Mouse (Mus musculus): ENCODE measurements around the gene 1700092M07Rik.

Gene 1700092M07Rik

GRCm38 (mm10) chr19:8738911-8739310, 1.6 kb upstream of the 1700092M07Rik start:
- in situ Hi-C loops (cut with MboI, MseI), result no loop called here

DNA sequence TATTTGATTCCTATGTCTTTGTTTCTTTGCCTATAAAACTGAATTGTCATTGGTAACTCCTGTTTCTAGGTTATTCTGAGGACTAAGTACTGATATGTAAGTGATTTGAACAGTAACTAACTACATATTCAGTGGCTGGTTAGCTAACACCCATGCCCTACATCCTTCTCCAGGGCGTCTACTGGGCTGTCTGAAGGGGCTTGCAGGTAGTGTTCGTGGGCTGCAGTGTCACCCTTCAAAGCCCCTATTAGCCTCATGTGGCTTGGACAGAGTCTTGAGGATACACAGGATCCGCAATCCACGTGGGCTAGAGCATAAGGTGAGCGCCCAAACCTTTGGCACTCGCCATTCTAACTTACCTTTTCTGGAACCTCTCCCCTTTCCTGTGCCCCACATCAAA, 872 bp upstream of the 1700092M07Rik start:
- in situ Hi-C loops (cut with MboI, MseI), result no loop called here

DNA sequence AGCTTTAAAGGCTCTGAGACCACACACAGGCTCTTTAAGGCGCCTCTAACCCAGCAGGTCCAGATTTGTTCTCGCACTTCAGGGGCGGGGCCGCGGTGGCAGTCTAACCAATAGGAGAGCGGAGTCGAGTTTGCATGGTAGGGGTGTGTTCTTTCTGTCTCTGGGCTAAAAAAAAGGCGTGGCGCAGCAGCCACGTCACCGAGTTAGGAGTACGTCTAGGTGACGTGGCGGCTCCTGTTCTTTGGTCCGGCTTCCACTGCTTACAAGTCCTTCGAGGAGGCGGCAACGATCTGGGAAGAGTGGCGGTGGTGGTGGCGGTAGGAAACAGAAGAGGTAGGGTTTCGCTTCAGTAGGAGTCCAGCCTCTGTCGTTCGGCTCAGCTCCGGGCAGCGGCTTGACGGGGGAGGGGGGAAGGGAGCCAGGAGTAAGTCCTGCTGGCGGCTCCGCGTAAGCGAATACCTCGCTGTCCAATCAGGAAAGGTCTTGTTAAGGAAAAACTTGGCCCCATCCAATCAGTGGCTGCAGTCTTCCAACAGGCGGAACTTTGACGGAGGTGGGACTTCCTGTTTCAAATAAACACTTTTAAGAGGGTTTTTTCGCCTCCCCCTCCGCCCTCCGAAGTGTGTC, 838 bp downstream of the 1700092M07Rik start, which contains the start of gene Stx5a:
Gene Stx5a, plus strand, starts transcription at position 171 of the 627 bp plus-strand sequence.
- in situ Hi-C loops (cut with MboI, MseI), result no loop called here

- in situ Hi-C loops (cut with MboI, MseI), result no loop called here
Measured at GRCm38 (mm10) chr19:8742176-8742575, 1.7 kb downstream of the 1700092M07Rik start.

DNA sequence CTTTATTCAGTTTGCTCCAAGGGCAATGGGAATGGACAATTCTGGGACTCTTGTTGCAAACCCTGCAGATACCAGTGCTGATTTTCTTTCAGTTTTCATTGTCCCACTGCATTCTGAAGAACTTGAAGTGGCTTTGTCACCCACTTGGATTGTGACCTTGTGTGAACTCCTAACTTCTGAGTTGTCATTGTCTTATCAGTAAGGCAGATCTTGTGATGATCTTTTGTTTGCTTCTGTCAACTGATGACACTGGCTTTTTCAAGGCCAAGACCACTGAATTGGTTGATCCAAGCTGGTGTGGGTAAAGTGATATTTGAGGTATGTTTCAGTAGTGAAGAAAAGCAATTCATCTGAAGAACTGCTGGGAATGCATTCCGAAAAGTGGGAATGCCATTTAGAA, 4.9 kb downstream of the 1700092M07Rik start:
- in situ Hi-C loops (cut with MboI, MseI), result loop anchor here in 1 of 2 experiments (5.0 kb wide), 1 partner anchor 67 kb away; no protein-coding TSS in a partner anchor

- in situ Hi-C loops (cut with MboI, MseI), result loop anchor here in 1 of 2 experiments (5.0 kb wide), 1 partner anchor 65 kb away; no protein-coding TSS in a partner anchor
Measured at GRCm38 (mm10) chr19:8747368-8747767, 6.8 kb downstream of the 1700092M07Rik start.

GRCm38 (mm10) chr19:8755652-8756051, 15.1 kb downstream of the 1700092M07Rik start:
- in situ Hi-C loops (cut with MboI, MseI), result no loop called here

DNA sequence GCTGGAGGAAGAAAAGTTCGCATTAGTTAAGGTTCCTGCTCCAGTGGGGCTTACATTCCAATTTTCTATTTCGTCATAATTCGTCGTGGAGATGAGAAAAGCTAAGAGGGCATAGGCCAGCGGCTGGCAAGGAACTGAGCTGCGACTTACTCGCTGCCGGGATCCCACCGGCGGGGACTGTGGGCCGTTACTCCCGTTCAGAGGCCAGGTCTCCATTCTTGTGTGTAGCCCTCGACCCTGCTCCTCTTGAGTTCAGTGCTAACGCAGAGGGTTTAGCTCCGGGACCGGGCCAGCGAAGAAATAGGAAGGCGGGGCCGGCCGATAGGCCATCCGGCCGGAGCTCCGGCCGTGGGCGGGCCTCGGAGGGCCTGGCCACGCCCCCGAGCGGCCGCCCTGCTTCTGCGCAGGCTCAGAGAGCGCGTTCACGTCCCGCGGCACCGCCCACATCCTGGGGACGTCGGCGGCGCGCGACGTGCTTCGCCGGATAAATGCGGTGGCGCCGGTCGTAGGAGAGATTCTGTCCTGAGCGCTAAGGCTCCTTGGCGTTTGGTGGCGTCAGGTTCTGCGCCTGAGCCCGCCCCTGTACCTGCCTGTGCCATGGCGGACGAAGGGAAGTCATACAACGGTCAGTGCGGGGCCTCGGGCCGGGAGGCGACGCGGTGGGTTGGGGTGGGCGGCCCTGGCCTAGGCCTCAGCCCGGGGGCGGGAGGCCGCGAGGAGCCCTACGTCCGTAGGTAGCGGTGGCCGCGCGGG, 16.3 kb downstream of the 1700092M07Rik start, which contains the start of gene Nxf1:
Gene Nxf1, plus strand, starts transcription at position 439 of the 753 bp plus-strand sequence.
- in situ Hi-C loops (cut with MboI, MseI), result no loop called here

- in situ Hi-C loops (cut with MboI, MseI), result no loop called here
Measured at GRCm38 (mm10) chr19:8757471-8757998, 17.0 kb downstream of the 1700092M07Rik start.

GRCm38 (mm10) chr19:8758899-8759298, 18.4 kb downstream of the 1700092M07Rik start:
- in situ Hi-C loops (cut with MboI, MseI), result no loop called here

GRCm38 (mm10) chr19:8760757-8761156, 20.2 kb downstream of the 1700092M07Rik start:
- in situ Hi-C loops (cut with MboI, MseI), result no loop called here

DNA sequence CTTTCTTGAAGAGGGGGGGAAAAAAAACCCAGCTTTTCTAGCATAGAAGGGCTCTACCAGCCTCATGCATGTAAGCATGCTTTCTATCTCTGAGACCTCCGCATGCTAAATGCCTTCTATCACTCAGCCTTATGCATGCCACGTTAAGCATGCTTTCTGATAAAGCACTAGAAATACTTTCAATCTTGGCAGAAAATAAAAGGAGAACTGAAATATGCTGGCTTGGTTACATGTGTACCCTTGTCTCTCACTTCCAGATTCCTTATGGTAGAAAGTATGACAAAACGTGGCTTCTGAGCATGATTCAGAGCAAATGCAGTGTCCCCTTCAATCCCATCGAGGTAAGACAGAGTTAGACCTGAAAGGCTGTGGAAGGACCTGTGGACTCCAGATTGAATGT, 22.8 kb downstream of the 1700092M07Rik start:
- in situ Hi-C loops (cut with MboI, MseI), result no loop called here

DNA sequence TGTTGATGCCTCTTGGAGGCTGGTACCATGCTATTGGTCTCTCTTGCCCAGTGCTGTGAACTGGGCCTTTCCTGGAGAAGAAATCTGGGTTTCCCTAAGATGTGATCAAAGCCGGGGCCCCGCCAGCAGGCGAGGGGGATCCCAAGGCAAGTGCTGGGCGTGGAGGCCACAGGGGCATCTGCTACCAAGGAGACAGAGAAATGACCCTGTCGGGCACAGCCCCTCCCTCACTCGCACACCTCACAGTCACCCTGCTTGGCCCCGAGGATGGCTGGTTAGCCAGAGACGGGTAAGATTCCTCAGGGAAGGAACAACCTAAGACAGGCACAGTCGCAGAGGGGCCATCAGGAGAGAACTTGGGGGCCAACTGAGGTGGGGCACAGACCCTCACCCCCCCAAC, 25.0 kb downstream of the 1700092M07Rik start:
- in situ Hi-C loops (cut with MboI, MseI), result no loop called here

DNA sequence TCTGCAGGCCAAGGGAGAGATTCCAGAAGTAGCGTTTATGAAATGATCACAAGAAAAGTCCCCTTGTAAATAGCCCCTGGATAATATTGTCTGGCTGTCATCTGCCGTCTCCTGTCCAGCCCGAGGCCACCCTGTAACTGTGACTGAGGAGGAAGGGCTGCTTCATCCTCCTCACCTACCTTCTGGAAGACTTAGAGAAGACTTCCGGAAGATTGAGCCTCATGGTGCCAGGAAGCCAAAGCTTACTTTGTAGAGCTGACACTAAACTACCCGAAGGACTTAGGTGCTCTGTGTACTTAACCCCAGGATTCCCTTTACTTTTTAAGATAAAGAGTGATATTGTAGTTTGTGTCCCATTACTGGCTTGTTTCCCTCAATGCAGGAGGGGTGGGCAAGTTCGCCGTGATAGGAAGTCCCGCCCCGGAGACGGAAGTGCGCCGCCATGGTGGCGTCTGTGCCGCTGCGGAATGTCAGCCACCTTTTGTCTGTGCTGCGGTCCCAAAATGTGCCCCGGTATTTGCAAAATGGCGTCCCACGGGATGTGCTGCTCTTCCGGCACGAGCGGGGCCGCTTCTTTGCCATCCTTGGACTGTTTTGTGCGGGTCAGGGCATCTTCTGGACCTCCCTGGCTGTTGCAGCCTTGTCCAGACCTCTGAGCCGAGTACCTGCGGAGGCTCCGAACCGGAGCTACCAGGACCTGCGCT, 30.2 kb downstream of the 1700092M07Rik start, which contains the start of gene Tmem223:
Gene Tmem223, plus strand, starts transcription at position 430 of the 704 bp plus-strand sequence.
- in situ Hi-C loops (cut with MboI, MseI), result no loop called here

DNA sequence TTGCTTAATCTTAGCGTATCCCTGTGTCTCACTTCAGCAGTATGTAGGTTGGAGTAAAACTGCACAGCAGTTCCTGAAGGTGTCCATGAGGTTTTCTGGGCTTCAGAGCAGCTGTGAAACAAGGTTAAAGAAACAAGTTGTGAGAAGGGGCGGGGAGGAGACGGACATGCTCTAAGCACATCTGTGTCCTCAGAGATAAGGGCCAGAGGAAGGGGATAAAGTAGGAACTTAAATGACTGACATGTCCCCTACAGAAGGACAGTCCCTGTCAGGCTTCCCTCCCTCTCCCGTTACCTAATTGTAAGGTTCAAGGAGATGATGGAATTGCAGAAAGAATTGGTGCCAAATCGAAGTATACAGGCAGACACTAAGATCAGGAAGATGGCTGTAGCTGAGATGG, 32.5 kb downstream of the 1700092M07Rik start:
- in situ Hi-C loops (cut with MboI, MseI), result no loop called here

GRCm38 (mm10) chr19:8773409-8773808, 32.9 kb downstream of the 1700092M07Rik start:
- in situ Hi-C loops (cut with MboI, MseI), result no loop called here

DNA sequence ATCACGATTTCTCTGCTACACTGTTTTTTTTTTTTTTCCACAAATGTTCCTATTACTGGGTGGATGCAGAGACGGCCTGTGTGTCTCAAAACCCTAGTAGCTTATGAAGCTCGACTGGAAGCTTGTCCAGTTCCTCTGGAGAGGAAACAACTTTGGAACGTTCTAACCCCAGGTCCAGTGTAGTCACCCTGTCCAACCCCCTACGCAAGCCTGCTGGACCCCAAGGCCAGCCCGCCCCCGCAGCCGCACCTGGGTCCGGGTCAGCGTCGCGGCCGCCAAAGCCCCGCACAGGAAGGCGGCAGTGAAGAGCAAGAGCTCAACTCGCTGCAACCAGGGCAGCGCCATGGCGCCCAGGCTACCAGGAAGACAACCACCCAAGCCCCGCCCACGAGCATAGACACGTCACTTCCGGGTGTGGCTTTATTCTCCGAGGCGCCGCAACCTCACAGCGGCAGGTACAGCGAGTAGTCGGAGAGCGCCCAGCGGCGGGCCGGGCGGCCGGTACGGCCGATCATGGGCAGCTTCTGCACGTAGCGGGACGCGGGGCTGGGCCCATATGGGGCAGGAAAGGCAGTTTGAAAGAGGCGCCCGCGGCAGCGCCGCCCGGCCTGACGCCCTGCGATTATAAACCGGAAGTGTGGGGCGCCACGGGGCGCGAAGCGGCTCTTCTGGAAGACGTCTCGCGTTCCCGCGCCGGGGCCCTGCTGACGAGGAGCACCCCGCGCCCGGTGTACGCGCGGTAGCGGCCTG, 33.7 kb downstream of the 1700092M07Rik start, which contains the start of gene Tmem179b:
Gene Tmem179b, minus strand, starts transcription at position 382 of the 750 bp plus-strand sequence.
- in situ Hi-C loops (cut with MboI, MseI), result no loop called here

- in situ Hi-C loops (cut with MboI, MseI), result no loop called here
Measured at GRCm38 (mm10) chr19:8774951-8775421, 34.5 kb downstream of the 1700092M07Rik start.

DNA sequence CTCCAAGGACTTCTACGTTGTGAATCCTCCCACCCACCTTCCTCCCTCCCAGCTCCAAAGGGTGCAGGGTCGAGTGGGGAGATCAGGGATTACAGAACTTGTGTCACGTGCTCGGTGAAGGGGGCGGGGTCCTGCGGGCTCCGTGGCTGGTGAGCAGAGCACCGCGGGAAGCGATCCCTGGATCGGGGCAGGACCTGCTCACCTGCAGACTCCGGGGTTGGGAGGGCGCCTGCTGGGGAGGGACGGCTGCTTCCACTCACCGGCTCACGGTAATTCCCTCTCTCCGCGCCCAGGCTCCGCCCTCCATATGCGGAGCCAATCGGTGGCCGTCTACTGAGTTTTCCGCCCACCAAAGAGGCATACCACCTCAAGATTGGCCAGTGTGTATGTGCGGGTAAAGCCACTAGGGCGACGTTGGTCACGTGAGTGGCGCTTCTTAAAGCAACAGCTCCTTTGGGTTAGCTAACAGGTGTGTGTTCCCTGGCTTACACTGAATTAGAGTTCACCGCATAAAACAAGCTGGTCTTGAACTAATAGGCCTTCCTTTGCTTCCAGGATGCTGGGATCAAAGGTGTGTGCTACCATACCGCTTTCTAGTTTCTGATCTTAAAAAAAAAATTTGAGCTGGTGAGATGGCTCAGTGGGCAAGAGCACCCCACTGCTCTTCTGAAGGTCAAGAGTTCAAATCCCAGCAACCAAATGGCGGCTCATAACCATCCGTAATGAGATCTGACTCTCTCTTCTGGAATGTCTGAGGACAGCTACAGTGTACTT, 45.7 kb downstream of the 1700092M07Rik start, which contains the start of gene Taf6l:
Gene Taf6l, minus strand, starts transcription at position 410 of the 774 bp plus-strand sequence.
- in situ Hi-C loops (cut with MboI, MseI), result no loop called here

GRCm38 (mm10) chr19:8788521-8788920, 48.0 kb downstream of the 1700092M07Rik start:
- in situ Hi-C loops (cut with MboI, MseI), result no loop called here

Data from T-helper 17 cell (primary cell).